Mouse (Mus musculus) E14TG2a.4 (cell line): ENCODE data around the gene Ppp6r2.
A peak's percentile ranks its signal among the peaks of the same experiment; 100 is the strongest.

Experiments used
- H3K27me3 ChIP-seq: 2 replicates; pipeline ENCODE4 v1.6.1; 2014; ENCODE audit warnings: low read length, control low read depth; ENCODE audit not compliant: insufficient read depth
- H3K36me3 ChIP-seq: 2 replicates; pipeline ENCODE4 v1.6.1; 2014; ENCODE audit warnings: low read length, control low read depth; ENCODE audit not compliant: insufficient read depth
- H3K4me1 ChIP-seq: replicated peaks from 2 replicates; pipeline ENCODE4 v1.6.1; 2014; ENCODE audit warnings: low read depth, low read length, control low read depth
- H3K4me3 ChIP-seq: replicated peaks from 2 replicates; pipeline ENCODE4 v1.5.1; 2014; ENCODE audit warnings: mild to moderate bottlenecking, low read length
- H3K9me3 ChIP-seq: 2 replicates; pipeline ENCODE4 v1.6.1; 2014; ENCODE audit warnings: low read length, control low read depth
- CTCF ChIP-seq: conservative IDR thresholded peaks from 2 replicates; pipeline ENCODE4 v1.5.1; 2014; ENCODE audit warnings: low read length
- NANOG ChIP-seq: IDR thresholded peaks from 2 replicates; pipeline ENCODE4 v1.6.1; 2014; ENCODE audit warnings: borderline replicate concordance, low read length, mixed read lengths
- POU5F1 ChIP-seq: IDR thresholded peaks from 2 replicates; pipeline ENCODE4 v1.6.1; 2014; ENCODE audit warnings: low read length, borderline replicate concordance

Gene Ppp6r2

DNA sequence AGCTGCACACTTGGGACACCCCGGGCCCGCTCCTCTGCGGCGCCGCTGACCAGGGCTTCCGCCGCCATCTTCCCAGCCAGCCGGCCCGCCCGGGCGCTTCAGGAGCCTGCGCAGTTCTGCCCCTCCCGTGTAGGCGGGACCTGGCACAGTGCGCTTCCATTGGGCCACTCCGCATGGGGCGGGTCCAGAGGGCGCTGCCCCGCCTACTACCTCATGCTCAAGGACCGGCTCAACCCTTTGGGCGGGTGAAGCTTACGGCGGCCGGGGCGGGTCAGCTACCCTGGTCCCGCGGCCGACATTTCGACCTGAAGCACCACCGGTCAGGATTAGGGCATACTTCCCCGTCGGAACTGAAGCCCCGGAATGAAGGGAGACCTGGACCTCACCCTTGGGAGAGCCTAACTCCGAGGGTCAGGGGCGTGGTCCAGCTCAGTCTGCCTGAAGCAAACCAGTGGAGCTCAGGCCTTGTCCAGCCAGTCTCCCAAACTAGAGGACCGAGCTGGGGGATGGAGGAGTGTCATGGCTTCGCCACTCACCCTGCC is 103.9 kb downstream of the Ppp6r2 start, which contains the start of gene Sbf1:
Sbf1 (minus strand) TSS at position 122 of the 542 bp plus-strand sequence.
- Histone ChIP-seq H3K4me1 (peaks cover 33% of the 10 kb centered on the region), H3K27me3 (no peaks in the 10 kb centered on the region), H3K9me3 (peaks cover 4% of the 10 kb centered on the region; the same call in 1 of the 2 replicates), H3K4me3 (peak within 1 kb of the TSS; percentile 100), H3K36me3 (no peaks in the 10 kb centered on the region)
- TF ChIP-seq CTCF (no peak), POU5F1 (no peak), NANOG (no peak)

DNA sequence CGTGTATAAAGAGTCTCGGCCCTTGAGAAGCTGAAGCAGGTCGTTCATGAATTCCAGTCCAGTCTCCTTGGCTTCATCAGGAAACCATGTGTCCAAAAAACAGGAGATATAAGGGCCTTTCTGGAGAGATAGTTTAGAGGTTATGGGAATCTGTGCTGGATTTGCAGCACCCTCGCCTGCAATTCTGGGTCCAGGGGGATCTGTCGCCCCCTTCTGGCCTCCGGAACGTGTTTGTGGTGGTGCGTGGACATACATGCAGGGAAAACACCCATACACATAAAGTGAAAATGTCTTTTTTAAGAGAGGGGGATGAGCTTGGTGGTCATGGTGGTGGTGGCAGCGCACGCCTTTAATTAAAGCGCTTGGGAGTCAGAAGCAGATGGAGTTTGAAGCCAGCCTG is 104.8 kb downstream of the Ppp6r2 start:
- peaks cover under 1% of the 10 kb centered on the region; the same call in 1 of the 2 replicates for H3K9me3 ChIP-seq
- peak overlapping the region; percentile 100 for H3K4me3 ChIP-seq
- H3K4me1 ChIP-seq: peaks cover 30% of the 10 kb centered on the region
- H3K27me3 ChIP-seq: 0 out of 2 replicates have a peak, but pooled peaks cover 3% of the 10 kb centered on the region
- H3K36me3 ChIP-seq: no peaks in the 10 kb centered on the region
- TF ChIP-seq CTCF (peak; percentile 66), POU5F1 (no peak)

DNA sequence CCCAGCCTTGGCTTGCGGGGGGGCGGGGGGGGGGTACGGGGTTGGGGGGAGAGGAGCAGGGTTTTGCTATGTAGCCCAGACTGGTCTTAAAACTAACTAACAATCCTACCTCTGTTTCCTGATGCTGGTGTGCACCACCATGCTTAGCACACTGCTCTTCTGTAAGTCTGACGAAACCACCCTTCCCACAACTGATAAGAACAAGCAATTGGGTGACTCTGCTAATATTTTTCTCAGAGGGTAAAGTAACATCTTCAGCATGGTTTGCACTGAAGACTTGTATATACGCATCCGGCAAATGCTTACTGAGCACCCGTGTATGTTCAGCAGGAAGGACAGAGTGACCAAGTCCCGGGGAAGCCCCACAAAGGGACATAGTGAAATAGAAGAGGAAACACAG is 109.9 kb downstream of the Ppp6r2 start:
- Histone ChIP-seq H3K4me1 (peaks cover 25% of the 10 kb centered on the region), H3K4me3 (no peak overlapping the region), H3K27me3 (peaks cover 19% of the 10 kb centered on the region), H3K9me3 (no peaks in the 10 kb centered on the region), H3K36me3 (no peaks in the 10 kb centered on the region)
- TF ChIP-seq CTCF (no peak), NANOG (no peak), POU5F1 (no peak)

DNA sequence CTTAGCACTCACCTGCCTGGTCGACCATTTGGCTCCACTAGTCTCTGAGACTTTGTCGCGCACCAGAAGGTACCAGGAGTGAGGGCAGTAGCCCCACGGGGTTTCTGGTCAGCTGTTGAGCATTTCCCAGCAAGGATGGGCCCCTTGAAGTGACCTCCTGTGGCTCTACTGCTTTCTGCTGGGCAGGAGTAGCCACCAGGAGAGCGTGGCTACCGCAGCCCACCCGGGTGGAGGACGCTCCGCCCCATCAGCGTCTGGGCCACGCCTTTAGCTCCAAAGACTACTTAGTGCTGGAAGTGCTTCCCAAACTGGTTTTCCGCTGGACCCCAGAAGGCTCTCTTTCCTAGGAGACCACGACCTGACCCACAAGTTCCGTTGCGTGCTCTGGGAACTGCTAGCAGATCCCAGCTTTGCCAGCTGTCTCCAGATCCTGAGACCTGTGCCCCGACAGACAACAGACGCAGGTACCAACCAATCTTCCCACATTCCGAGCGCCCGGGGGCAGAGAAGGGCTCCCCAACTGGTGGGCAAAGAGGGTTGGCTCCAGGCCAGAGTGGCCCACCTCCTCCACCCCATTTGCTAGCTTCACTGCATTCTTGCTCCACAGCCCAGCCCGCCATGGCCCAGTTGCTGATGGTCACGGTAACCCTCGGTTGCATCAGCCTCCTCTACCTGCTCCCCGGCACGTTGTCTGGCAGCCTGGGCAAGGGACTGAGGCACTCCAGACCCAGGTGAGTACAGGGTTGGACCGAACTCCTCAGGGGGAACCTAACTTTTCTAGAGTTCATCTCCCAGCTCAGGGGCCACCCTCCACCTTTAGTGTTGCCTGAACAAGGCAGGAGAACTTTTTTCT is 111.5 kb downstream of the Ppp6r2 start, which contains the start of gene Adm2:
Adm2 (plus strand) TSS at position 51 of the 853 bp plus-strand sequence.
- Histone ChIP-seq H3K4me1 (peaks cover 25% of the 10 kb centered on the region), H3K36me3 (no peaks in the 10 kb centered on the region), H3K9me3 (no peaks in the 10 kb centered on the region), H3K4me3 (peak within 1 kb of the TSS; percentile 82), H3K27me3 (peaks cover 23% of the 10 kb centered on the region)
- TF ChIP-seq NANOG (no peak), POU5F1 (no peak), CTCF (no peak)

DNA sequence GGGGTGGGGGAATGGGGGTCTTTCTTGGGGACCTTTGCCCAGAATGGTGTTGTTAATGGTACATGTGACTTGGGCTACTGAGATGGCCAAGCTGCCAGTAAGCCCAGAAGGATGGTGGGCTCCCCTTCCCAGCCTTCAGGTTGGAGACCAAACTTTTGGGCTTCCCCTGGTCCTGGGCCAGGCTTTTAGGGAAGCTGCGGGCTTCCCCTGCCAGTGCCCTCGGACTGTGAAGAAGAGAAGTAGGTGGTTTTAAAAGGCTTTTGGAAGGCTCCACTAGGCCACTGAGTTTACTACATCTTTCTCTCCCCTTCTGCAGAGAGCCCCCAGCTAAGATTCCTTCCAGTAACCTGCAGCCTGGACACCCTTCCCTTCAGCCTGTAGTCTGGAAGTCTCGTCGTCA is 112.3 kb downstream of the Ppp6r2 start:
- H3K4me3 ChIP-seq: peak overlapping the region; percentile 82
- H3K4me1 ChIP-seq: peaks cover 25% of the 10 kb centered on the region
- peaks cover 25% of the 10 kb centered on the region for H3K27me3 ChIP-seq
- TF ChIP-seq CTCF (no peak), NANOG (no peak), POU5F1 (no peak)
- H3K9me3 ChIP-seq: no peaks in the 10 kb centered on the region
- H3K36me3 ChIP-seq: no peaks in the 10 kb centered on the region

DNA sequence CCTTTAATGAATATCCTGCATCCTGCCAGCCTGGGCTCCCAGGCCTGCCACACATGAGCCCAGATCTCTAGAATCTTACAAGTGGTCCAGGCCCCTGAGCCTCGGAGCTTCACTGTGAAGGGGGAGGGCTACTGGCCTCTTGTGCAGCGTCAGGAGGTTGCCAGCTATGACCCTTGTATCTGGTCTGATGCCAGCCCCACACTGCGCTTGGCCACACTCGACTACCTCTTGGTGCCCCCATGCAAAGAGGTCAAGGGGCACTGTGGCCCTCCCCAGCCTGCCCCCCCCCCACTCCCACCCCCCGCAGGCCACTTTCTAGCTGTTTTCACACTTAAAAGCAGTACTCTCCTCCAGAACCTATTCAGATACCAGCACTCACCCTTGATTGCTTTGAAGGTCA is 115.1 kb downstream of the Ppp6r2 start:
- no peak overlapping the region for H3K4me3 ChIP-seq
- no peaks in the 10 kb centered on the region for H3K9me3 ChIP-seq
- peaks cover 25% of the 10 kb centered on the region for H3K4me1 ChIP-seq
- no peaks in the 10 kb centered on the region for H3K36me3 ChIP-seq
- H3K27me3 ChIP-seq: peaks cover 22% of the 10 kb centered on the region
- TF ChIP-seq CTCF (no peak), NANOG (no peak), POU5F1 (no peak)

DNA sequence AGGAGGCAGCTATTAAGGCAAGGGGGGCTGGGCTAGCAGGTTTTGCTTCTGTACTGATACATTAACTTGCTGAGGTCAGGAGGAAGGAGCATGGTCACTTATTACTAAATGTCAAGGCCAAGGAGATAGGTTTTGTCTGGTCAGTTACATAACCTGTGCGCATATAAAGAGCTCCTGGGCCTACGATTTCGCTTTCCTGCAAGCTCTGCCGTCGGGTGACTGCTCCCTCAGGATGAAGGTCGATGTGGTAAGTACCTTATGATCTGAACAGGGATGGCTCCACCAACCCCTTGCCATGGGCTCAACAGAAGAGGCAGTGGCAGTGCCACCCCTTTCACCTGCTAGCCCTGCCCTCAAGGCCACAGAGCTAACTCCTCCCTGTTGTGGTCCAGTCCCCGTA is 122.9 kb downstream of the Ppp6r2 start, which contains the start of gene Miox:
Miox (plus strand) TSS at position 128 of the 400 bp plus-strand sequence.
- H3K4me1 ChIP-seq: peaks cover 19% of the 10 kb centered on the region
- H3K27me3 ChIP-seq: peaks cover 20% of the 10 kb centered on the region
- no peak for TF ChIP-seq CTCF
- no peak for TF ChIP-seq NANOG
- TF ChIP-seq POU5F1: no peak
- H3K4me3 ChIP-seq: peak within 1 kb of the TSS; percentile 71
- H3K9me3 ChIP-seq: peaks cover 20% of the 10 kb centered on the region
- H3K36me3 ChIP-seq: no peaks in the 10 kb centered on the region

DNA sequence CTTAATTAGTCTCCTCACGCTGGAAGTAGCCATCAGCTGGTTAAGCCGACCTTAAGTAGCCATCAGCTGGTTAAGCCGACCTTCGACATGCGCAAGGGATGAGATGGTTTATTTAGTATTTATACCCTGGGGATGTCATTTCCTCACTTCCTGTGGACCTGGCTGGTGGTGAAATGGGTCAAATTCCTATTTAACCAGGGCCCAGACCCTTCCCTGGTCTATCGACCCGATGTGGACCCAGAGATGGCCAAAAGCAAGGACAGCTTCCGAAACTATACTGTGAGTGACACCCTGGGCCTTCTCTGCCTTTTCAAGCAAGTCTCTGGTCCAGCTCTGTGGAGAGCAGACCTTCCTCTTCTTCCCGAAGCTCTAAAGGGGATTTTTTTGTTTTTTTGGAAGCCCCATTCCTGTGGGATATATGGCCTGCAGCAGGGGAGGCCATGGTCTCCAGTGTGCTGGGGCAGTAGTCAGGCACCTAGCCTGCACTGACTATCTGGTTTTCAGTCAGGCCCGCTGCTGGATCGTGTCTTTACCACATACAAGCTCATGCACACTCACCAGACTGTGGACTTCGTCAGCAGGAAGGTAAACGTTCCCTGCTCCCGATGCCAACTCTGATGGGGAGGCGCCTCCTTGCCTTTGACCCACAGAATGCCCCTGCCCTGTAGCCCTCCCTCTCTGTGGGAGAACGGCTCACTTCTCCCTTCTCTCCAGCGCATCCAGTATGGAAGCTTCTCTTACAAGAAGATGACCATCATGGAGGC is 123.6 kb downstream of the Ppp6r2 start:
- no peaks in the 10 kb centered on the region for H3K36me3 ChIP-seq
- TF ChIP-seq POU5F1 (no peak), NANOG (no peak), CTCF (no peak)
- peaks cover 20% of the 10 kb centered on the region for H3K9me3 ChIP-seq
- H3K4me1 ChIP-seq: peaks cover 19% of the 10 kb centered on the region
- H3K4me3 ChIP-seq: peak overlapping the region; percentile 71
- peaks cover 20% of the 10 kb centered on the region for H3K27me3 ChIP-seq
